Mouse (Mus musculus) hindbrain, embryonic 16.5 days (tissue): ENCODE measurements around the gene Ep300. TPM values are rescaled to one million over a fixed set of nuclear protein-coding genes. Genes with fewer than 3 reads are reported as not detected.

Experiments
- ATAC-seq: fragments of 200-750 bp; cut with Nextera tagmentation; 2 replicates; pipeline ENCODE4 v1.8.0; 2017; ENCODE audit warnings: moderate TSS enrichment, moderate library complexity
- H3K27ac ChIP-seq: fragments of 300-500 bp; sonication (generic); 2 replicates; pipeline ENCODE4 v1.5.1; 2014; ENCODE audit warnings: low read depth, mild to moderate bottlenecking, control low read depth, low read length, moderate library complexity
- H3K27me3 ChIP-seq: fragments of 300-500 bp; sonication (generic); replicated peaks from 2 replicates; pipeline ENCODE4 v1.6.1; 2014; ENCODE audit warnings: low read length; ENCODE audit not compliant: control insufficient read depth, insufficient read depth
- H3K36me3 ChIP-seq: fragments of 300-500 bp; sonication (generic); 2 replicates; pipeline ENCODE4 v1.6.1; 2014; ENCODE audit warnings: mild to moderate bottlenecking, low read length, moderate library complexity, mixed read lengths; ENCODE audit not compliant: control insufficient read depth, insufficient read depth
- H3K4me1 ChIP-seq: fragments of 300-500 bp; sonication (generic); 2 replicates; pipeline ENCODE4 v1.6.1; 2014; ENCODE audit warnings: low read depth, low read length; ENCODE audit not compliant: control insufficient read depth, insufficient read depth
- H3K4me2 ChIP-seq: fragments of 300-500 bp; sonication (generic); 2 replicates; pipeline ENCODE4 v1.6.1; 2014; ENCODE audit warnings: mild to moderate bottlenecking, low read length, control low read depth, moderate library complexity
- H3K4me3 ChIP-seq: fragments of 300-500 bp; sonication (generic); 2 replicates; pipeline ENCODE4 v1.5.1; 2014; ENCODE audit warnings: mild to moderate bottlenecking, low read length, control low read depth, moderate library complexity
- H3K9ac ChIP-seq: fragments of 300-500 bp; sonication (generic); 2 replicates; pipeline ENCODE4 v1.6.1; 2014; ENCODE audit warnings: low read depth, mild to moderate bottlenecking, control low read depth, low read length, moderate library complexity
- H3K9me3 ChIP-seq: fragments of 300-500 bp; sonication (generic); 2 replicates; pipeline ENCODE4 v1.6.1; 2014; ENCODE audit warnings: mild to moderate bottlenecking, low read length, moderate library complexity; ENCODE audit not compliant: control insufficient read depth
- WGBS: fragments of 180-500 bp; shearing (Covaris S2); extraction: QIAGEN DNeasy Blood & Tissue Kit; methylation state at CpG from one replicate; pipeline ENCODE4 v1.1.7; 2014; 5-methylcytosine and 5-hydroxymethylcytosine counted together
- polyA plus RNA-seq: library from polyadenylated mRNA; unstranded; fragments of >200 nt; fragmentation: Nextera tagmentation; extraction: Ambion mirVana; gene quantifications from 2 replicates; pipeline ENCODE4 v1.2.1, GENCODE M21; 2015

Gene Ep300
- polyA plus RNA-seq, 1 experiment from 2014 or later: 17.3 TPM

DNA sequence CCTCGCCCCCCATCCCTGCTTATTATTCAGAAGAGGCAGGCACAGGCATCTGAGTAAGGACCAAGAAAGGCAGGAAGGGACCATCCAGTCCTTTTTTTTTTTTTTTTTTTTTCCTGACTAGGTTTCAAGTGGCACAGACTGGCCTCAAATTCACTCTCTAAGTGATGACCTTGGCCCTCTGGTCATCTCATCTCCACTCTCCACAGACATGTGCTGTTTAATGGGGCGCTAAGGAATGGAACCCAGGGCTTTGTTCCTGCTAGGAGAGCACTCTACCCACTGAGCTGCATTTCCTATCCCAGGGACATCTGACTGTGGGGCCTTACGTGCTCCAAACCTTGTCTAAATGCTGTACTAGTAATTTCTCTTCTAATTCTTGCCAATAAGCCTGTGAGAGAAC is 29.2 kb upstream of the Ep300 start:
- Histone ChIP-seq H3K9me3 (no peaks in the 10 kb centered on the region), H3K9ac (no peak overlapping the region), H3K36me3 (no peaks in the 10 kb centered on the region), H3K27me3 (no peaks in the 10 kb centered on the region), H3K4me3 (no peak overlapping the region), H3K27ac (no peak overlapping the region), H3K4me1 (no peaks in the 10 kb centered on the region), H3K4me2 (no peak overlapping the region)
- no peak for ATAC-seq
- 70% methylated on average over 3 of the region's 3 CpGs for WGBS

DNA sequence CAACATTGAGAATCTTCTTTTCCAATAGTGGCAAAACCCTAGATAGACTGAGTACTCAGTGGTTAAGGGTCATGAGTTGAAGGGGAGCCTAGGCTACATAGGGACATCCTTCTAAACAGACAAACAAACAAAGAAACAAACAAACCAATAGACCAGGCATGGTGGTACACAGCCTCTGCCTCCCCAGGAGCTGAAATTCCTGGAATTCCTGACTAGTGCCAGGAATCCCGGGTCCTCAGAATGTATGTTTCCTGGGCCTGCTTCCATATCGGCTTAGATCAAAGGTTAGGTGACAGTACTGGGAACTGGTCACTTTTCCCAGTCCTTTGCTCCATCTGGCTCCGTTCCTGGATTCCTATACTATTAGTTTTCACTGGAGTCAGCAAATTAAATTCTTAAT is 23.6 kb upstream of the Ep300 start:
- H3K9ac ChIP-seq: no peak overlapping the region
- ATAC-seq: no peak
- no peak overlapping the region for H3K27ac ChIP-seq
- H3K36me3 ChIP-seq: no peaks in the 10 kb centered on the region
- 55% methylated on average over 3 of the region's 3 CpGs for WGBS
- H3K4me3 ChIP-seq: no peak overlapping the region
- no peaks in the 10 kb centered on the region for H3K27me3 ChIP-seq
- H3K4me2 ChIP-seq: no peak overlapping the region
- H3K4me1 ChIP-seq: no peaks in the 10 kb centered on the region
- H3K9me3 ChIP-seq: no peaks in the 10 kb centered on the region

DNA sequence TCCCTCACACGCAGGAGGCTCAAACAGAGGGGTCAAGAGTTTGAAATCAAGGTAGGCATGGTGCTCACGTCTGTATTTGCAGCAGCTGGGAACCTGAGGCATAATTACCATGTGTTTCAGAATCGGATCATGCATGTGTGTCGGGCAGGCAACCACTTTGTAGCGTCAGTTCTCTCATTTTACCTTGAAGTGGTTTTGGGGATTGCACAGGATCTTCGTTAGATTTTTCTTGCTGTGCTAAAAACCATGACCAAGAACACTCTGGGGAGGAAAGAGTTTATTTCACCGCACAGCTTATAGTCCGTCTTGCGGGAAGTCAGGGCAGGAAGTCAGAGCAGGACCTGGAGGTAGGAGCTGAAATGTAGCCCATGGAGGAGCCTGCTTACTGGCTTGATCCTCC is 23.2 kb upstream of the Ep300 start:
- no peak overlapping the region for H3K27ac ChIP-seq
- H3K4me1 ChIP-seq: no peaks in the 10 kb centered on the region
- no peak overlapping the region for H3K4me3 ChIP-seq
- no peak overlapping the region for H3K9ac ChIP-seq
- ATAC-seq: no peak
- 80% methylated on average over 9 of the region's 9 CpGs for WGBS
- no peaks in the 10 kb centered on the region for H3K36me3 ChIP-seq
- H3K4me2 ChIP-seq: no peak overlapping the region
- no peaks in the 10 kb centered on the region for H3K27me3 ChIP-seq
- no peaks in the 10 kb centered on the region for H3K9me3 ChIP-seq

DNA sequence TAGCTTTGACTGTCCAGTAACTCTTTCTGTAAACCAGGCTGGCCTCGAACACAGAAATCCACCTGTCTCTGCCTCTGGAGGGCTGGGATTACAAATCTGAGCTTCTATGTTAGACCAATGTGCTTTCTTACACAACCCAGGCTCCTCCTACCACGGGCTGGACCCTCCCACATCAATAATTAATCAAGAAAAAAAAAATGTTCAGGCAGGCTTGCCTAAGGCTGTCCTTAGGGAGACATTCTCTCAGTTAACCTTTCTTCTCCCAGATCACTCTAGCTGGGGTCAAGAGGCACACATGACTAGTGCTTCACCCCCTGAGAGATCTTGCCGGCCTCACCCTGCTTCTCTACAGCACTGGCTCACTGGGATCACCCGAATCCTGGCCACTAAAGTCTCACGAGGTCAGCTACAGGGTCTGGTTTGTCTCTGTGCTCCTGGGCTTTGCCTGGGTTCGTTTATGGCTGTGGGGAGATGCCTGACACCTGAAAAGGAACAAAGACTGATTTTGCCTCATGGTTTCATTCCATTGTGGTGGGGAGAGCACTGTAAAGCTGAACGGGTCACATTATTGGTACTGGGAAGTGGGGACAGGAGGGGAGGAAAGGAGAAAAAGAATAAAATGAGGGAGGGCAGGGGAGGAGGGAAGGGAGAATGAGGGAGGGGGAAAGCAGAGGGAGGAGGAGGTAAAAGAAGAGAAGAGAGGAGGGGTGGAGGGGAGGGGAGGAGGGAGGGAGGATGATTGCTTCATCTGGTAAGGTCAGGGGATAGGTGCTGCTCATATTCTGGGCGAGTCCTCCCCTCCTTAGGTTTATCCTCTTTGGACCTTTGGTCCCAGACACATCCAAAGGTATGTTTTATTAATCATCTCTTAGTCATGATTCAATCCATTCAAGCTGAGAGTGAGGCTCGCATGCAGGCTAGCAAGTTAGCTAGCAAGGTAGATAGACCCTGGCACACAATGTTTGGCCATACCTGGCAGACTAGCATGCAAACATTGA is 22.4 kb upstream of the Ep300 start:
- 45% methylated on average over 9 of the region's 9 CpGs for WGBS
- no peak for ATAC-seq
- H3K4me2 ChIP-seq: no peak overlapping the region
- no peaks in the 10 kb centered on the region for H3K4me1 ChIP-seq
- no peak overlapping the region for H3K27ac ChIP-seq
- H3K4me3 ChIP-seq: no peak overlapping the region
- H3K9me3 ChIP-seq: no peaks in the 10 kb centered on the region
- no peaks in the 10 kb centered on the region for H3K27me3 ChIP-seq
- H3K9ac ChIP-seq: no peak overlapping the region
- no peaks in the 10 kb centered on the region for H3K36me3 ChIP-seq

DNA sequence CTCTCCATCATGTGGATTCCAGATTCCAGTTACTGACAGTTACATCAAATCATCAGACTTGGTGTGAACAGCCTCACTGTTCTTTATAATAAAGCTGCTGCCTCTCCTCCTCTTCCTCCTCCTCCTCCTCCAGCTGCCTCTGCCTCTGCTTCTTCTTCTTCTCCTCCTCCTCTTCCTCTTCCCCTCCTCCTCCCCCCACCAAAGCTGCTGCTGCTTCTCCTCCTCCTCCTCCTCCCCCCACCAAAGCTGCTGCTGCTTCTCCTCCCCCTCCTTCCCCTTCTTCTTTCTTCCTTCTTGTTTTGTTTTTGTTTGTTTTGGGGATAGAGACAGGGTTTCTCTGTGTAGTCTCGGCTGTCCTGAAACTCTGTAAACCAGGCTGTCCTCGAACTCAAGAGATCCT is 17.1 kb upstream of the Ep300 start:
- Histone ChIP-seq H3K4me1 (no peaks in the 10 kb centered on the region), H3K9me3 (no peaks in the 10 kb centered on the region), H3K4me3 (no peak overlapping the region), H3K27ac (no peak overlapping the region), H3K36me3 (no peaks in the 10 kb centered on the region), H3K9ac (no peak overlapping the region), H3K4me2 (no peak overlapping the region), H3K27me3 (no peaks in the 10 kb centered on the region)
- WGBS: 37% methylated on average over 2 of the region's 2 CpGs
- no peak for ATAC-seq

DNA sequence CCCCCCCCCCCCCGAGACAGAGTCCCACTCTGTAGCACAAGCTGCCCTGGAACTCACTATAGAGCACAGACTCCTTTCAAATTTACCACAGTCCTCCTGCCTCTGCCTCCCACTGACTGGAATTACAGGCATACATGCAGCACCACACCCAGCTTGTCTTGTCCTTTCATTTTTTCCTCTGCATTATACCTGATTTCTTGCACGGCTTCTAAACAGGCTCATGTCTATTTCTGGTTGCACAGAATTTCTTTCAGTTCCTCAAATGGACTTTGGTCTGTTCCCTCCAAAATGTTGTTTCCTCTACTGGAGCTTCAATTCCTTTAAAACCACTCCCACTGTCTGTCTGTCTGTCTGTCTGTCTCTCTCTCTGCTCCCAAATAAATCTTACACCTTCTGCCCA is 16.6 kb upstream of the Ep300 start:
- WGBS: 63% methylated on average over 1 of the region's 2 CpGs
- ATAC-seq: no peak

DNA sequence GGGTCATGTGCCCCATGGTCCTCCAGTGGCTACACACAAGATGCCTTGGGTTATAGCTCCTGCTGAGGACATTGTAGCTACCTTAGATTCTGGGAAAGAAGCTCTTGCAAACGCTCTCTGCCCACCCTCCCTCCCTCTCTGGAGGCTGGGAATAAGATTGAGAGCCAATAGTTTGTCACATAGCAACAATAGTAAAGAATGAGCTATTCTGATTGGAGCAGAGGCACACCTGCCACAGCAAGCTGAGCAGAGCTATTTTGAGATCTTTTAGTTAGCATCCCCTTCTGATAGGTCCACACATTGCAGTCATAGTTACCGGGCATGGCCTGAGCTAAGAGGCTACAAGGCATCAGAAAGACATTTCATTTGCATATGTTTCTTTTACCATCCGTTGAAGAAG is 8.2 kb upstream of the Ep300 start:
- no peaks in the 10 kb centered on the region for H3K9me3 ChIP-seq
- H3K36me3 ChIP-seq: no peaks in the 10 kb centered on the region
- no peak overlapping the region for H3K4me3 ChIP-seq
- no peak overlapping the region for H3K4me2 ChIP-seq
- 12% methylated on average over 3 of the region's 3 CpGs for WGBS
- ATAC-seq: peak; percentile 80
- no peaks in the 10 kb centered on the region for H3K27me3 ChIP-seq
- no peaks in the 10 kb centered on the region for H3K4me1 ChIP-seq
- H3K27ac ChIP-seq: no peak overlapping the region
- H3K9ac ChIP-seq: no peak overlapping the region

More for the DNA sequence above, 16.6 kb upstream of the Ep300 start:
- no peaks in the 10 kb centered on the region for H3K36me3 ChIP-seq
- no peak overlapping the region for H3K27ac ChIP-seq
- H3K4me3 ChIP-seq: no peak overlapping the region
- H3K4me2 ChIP-seq: no peak overlapping the region
- H3K27me3 ChIP-seq: no peaks in the 10 kb centered on the region
- H3K9ac ChIP-seq: no peak overlapping the region
- no peaks in the 10 kb centered on the region for H3K9me3 ChIP-seq
- no peaks in the 10 kb centered on the region for H3K4me1 ChIP-seq

DNA sequence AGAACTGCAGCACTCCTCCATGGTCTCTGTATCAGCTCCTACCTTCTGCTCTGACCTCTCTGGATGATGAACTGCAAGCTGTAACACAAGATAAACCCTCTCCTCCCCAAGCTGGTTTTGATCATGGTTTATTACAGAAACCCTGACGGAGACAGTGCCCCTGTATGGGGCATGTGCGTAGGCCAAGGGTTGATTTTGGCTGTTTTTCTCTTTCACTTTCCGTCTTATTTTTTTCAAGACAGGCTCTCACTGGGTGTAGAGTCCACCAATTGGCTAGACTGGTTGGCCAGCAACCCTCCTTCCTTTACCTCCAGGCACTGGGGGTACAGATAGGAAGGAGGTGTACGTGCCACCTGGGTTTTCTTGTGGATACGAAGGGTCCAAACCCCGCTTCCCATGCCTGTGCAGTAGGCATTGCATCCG is 7.4 kb upstream of the Ep300 start:
- Histone ChIP-seq H3K36me3 (no peaks in the 10 kb centered on the region), H3K27me3 (no peaks in the 10 kb centered on the region), H3K9ac (no peak overlapping the region), H3K27ac (no peak overlapping the region), H3K9me3 (no peaks in the 10 kb centered on the region), H3K4me3 (no peak overlapping the region), H3K4me2 (no peak overlapping the region), H3K4me1 (no peaks in the 10 kb centered on the region)
- 92% methylated on average over 7 of the region's 7 CpGs for WGBS
- no peak for ATAC-seq

DNA sequence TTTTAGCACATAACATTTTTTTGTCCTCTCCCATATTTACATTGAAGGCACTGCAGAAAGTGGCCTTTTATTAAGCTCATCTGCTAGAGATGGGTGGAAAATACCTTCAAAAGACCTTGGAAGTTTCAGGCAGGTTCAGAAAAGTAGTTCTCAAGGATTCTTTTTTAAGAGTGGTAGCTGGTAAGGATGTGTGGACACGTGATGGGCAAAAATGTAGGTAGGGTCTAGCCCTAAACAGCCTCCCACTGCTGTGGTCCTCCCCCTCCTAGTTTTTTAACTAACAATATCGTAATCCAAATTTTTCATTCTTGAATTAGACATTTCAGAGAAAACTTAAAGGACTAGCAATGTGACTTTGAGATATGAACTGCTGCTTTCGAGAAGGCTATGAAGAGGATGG is 685 bp upstream of the Ep300 start:
- WGBS: 22% methylated on average over 3 of the region's 3 CpGs
- Histone ChIP-seq H3K9ac (peak overlapping the region; percentile 70), H3K4me2 (peak overlapping the region; percentile 66), H3K27ac (peak overlapping the region; percentile 82), H3K27me3 (no peaks in the 10 kb centered on the region), H3K4me3 (peak overlapping the region; percentile 98), H3K9me3 (no peaks in the 10 kb centered on the region), H3K36me3 (no peaks in the 10 kb centered on the region), H3K4me1 (peaks cover 17% of the 10 kb centered on the region)
- no peak for ATAC-seq
